Mouse (Mus musculus) small intestine, adult 2 months (tissue): ENCODE data around the gene Srsf5. TPM values are rescaled to one million over a fixed set of nuclear protein-coding genes. Genes with fewer than 3 reads are reported as not detected.
"Not testable (repeated sequence)": the region's sequence is repeated elsewhere in the genome, so short reads cannot be mapped to it uniquely, and the experiment has no call there.

Experiments used
- H3K27ac ChIP-seq: fragments of 200-500 bp; 2 replicates; pipeline ENCODE4 v1.5.1; 2012; ENCODE audit warnings: low read depth, low read length, control low read depth, inconsistent platforms; ENCODE audit not compliant: insufficient read depth
- H3K27me3 ChIP-seq: fragments of 200-500 bp; 2 replicates; pipeline ENCODE4 v1.6.1; 2012; ENCODE audit warnings: mild to moderate bottlenecking, moderate library complexity, low read length, inconsistent platforms; ENCODE audit not compliant: control insufficient read depth, insufficient read depth
- H3K36me3 ChIP-seq: fragments of 200-500 bp; 2 replicates; pipeline ENCODE4 v1.6.1; 2012; ENCODE audit warnings: mild to moderate bottlenecking, low read length, control low read depth, inconsistent platforms; ENCODE audit not compliant: control insufficient read depth, insufficient read depth
- H3K4me1 ChIP-seq: fragments of 200-500 bp; 2 replicates; pipeline ENCODE4 v1.6.1; 2012; ENCODE audit warnings: low read length, inconsistent platforms, mixed read lengths; ENCODE audit not compliant: control insufficient read depth, insufficient read depth, insufficient read length
- H3K4me3 ChIP-seq: fragments of 200-500 bp; 2 replicates; pipeline ENCODE4 v1.5.1; 2012; ENCODE audit warnings: low read depth, mild to moderate bottlenecking, control low read depth, inconsistent platforms, low read length, moderate library complexity
- CTCF ChIP-seq: fragments of 200-500 bp; IDR thresholded peaks from 2 replicates; pipeline ENCODE4 v1.5.1; 2012; ENCODE audit warnings: low read depth, mild to moderate bottlenecking, control low read depth, inconsistent platforms, low read length, moderate library complexity, mixed read lengths; ENCODE audit not compliant: insufficient replicate concordance, insufficient read length; ENCODE audit errors: extremely low read depth
- POLR2A ChIP-seq: fragments of 200-500 bp; IDR thresholded peaks from 2 replicates; pipeline ENCODE4 v1.6.1; 2012; ENCODE audit warnings: low read depth, mild to moderate bottlenecking, control low read depth, inconsistent platforms, low read length, moderate library complexity
- WGBS: fragments of 180-500 bp; shearing (Covaris S2); methylation state at CpG from one replicate; pipeline ENCODE4 v1.1.7; 2018; 5-methylcytosine and 5-hydroxymethylcytosine counted together
- polyA plus RNA-seq: library from polyadenylated mRNA; depleted of rRNA; stranded (reverse); fragments of >200 nt; gene quantifications from 2 replicates; pipeline ENCODE4 v1.2.3, GENCODE M21; 2012

Srsf5 gene
- polyA plus RNA-seq, 1 experiment: 250 TPM

- peak overlapping the region; percentile 98; the same call in 1 of the 2 replicates for H3K27ac ChIP-seq
- WGBS: 34% methylated on average over 2 of the region's 2 CpGs
- no peaks in the 10 kb centered on the region for H3K27me3 ChIP-seq
- no peaks in the 10 kb centered on the region for H3K36me3 ChIP-seq
- H3K4me1 ChIP-seq: peaks cover 16% of the 10 kb centered on the region; the same call in 1 of the 2 replicates
- no peak overlapping the region for H3K4me3 ChIP-seq
- TF ChIP-seq POLR2A (no peak), CTCF (no peak)
Observed at GRCm38 (mm10) chr12:80936751-80937150, 8.6 kb upstream of the Srsf5 start.

- TF ChIP-seq POLR2A (no peak), CTCF (no peak)
- WGBS: 24% methylated on average over 9 of the region's 9 CpGs
- Histone ChIP-seq H3K27ac (peak overlapping the region; percentile 98), H3K4me1 (peaks cover 15% of the 10 kb centered on the region; the same call in 1 of the 2 replicates), H3K4me3 (no peak overlapping the region), H3K27me3 (no peaks in the 10 kb centered on the region), H3K36me3 (no peaks in the 10 kb centered on the region)
Observed at GRCm38 (mm10) chr12:80937331-80938029, 7.8 kb upstream of the Srsf5 start.

GRCm38 (mm10) chr12:80938642-80939041, 6.7 kb upstream of the Srsf5 start:
- TF ChIP-seq POLR2A (no peak), CTCF (no peak)
- Histone ChIP-seq H3K27ac (peak overlapping the region; percentile 72), H3K27me3 (no peaks in the 10 kb centered on the region), H3K36me3 (no peaks in the 10 kb centered on the region), H3K4me1 (peaks cover 18% of the 10 kb centered on the region; the same call in 1 of the 2 replicates), H3K4me3 (no peak overlapping the region)
- WGBS: 9% methylated on average over 5 of the region's 5 CpGs

- Histone ChIP-seq H3K27me3 (no peaks in the 10 kb centered on the region), H3K27ac (peak overlapping the region; percentile 72), H3K4me3 (no peak overlapping the region), H3K36me3 (no peaks in the 10 kb centered on the region), H3K4me1 (peaks cover 18% of the 10 kb centered on the region; the same call in 1 of the 2 replicates)
- TF ChIP-seq CTCF (no peak), POLR2A (no peak)
- WGBS: 62% methylated on average over 4 of the region's 4 CpGs
Observed at GRCm38 (mm10) chr12:80939165-80939564, 6.1 kb upstream of the Srsf5 start.

GRCm38 (mm10) chr12:80941886-80942285, 3.4 kb upstream of the Srsf5 start:
- 93% methylated on average over 3 of the region's 3 CpGs for WGBS
- Histone ChIP-seq H3K27me3 (no peaks in the 10 kb centered on the region), H3K4me1 (peaks cover 18% of the 10 kb centered on the region; the same call in 1 of the 2 replicates), H3K27ac (no peak overlapping the region), H3K36me3 (peaks cover 5% of the 10 kb centered on the region), H3K4me3 (no peak overlapping the region)
- no peak for TF ChIP-seq CTCF
- TF ChIP-seq POLR2A: no peak

GRCm38 (mm10) chr12:80943395-80943794, 1.9 kb upstream of the Srsf5 start:
- H3K27ac ChIP-seq: no peak overlapping the region
- H3K4me3 ChIP-seq: no peak overlapping the region
- H3K36me3 ChIP-seq: peaks cover 18% of the 10 kb centered on the region
- 73% methylated on average over 3 of the region's 3 CpGs for WGBS
- no peaks in the 10 kb centered on the region for H3K27me3 ChIP-seq
- peaks cover 12% of the 10 kb centered on the region for H3K4me1 ChIP-seq
- no peak for TF ChIP-seq POLR2A
- TF ChIP-seq CTCF: no peak

GRCm38 (mm10) chr12:80944204-80944603, 1.1 kb upstream of the Srsf5 start:
- Histone ChIP-seq H3K4me1 (peaks cover 6% of the 10 kb centered on the region), H3K27ac (no peak overlapping the region), H3K4me3 (no peak overlapping the region), H3K27me3 (no peaks in the 10 kb centered on the region), H3K36me3 (peaks cover 23% of the 10 kb centered on the region)
- WGBS: 90% methylated on average over 4 of the region's 4 CpGs
- TF ChIP-seq CTCF (no peak), POLR2A (no peak)

- under 1% methylated on average over 9 of the region's 9 CpGs for WGBS
- H3K27ac ChIP-seq: peak overlapping the region; percentile 68
- peaks cover 27% of the 10 kb centered on the region for H3K36me3 ChIP-seq
- not testable (repeated sequence) for H3K4me1 ChIP-seq, H3K27me3 ChIP-seq
- peak overlapping the region; percentile 83 for H3K4me3 ChIP-seq
Observed at GRCm38 (mm10) chr12:80944963-80945333, 356 bp upstream of the Srsf5 start.
